Comparison of ENCODE assay signal across 11 mouse cellular contexts in genomic region chr4:135853987-135854546, GRCm38 (mm10). TPM values are rescaled to one million over a fixed set of nuclear protein-coding genes. Genes with fewer than 3 reads are reported as not detected.
DNase-seq lines count a peak whose midpoint lies in the region; ATAC-seq and TF ChIP-seq lines count a peak whose summit lies in the region.
"Had no signal": no experiment of that assay in that cellular context is flagged by ENCODE, and none has a peak within 500 bp of the region (broad histone marks: within the 10 kb centered on the region; RNA-seq: fewer than 3 reads in every experiment).

No protein-coding gene starts in this region.

- ATAC-seq in midbrain, embryonic 11.5 days (ENCODE audit: low FRiP score) = no peak
- no peak for ATAC-seq in midbrain, postnatal 0 days (ENCODE audit: low FRiP score)
- ATAC-seq in neural tube, embryonic 14.5 days (ENCODE audit: low read depth) = no peak

- no peak overlapping the region for H3K27ac ChIP-seq in midbrain, embryonic 11.5 days (ENCODE audit: low read depth, low read length)
- no peak overlapping the region for H3K27ac ChIP-seq in midbrain, postnatal 0 days (ENCODE audit: low read depth, low read length)
- 0 out of 2 replicates have a peak overlapping the region, but pooled peaks have one; percentile 8 for H3K27ac ChIP-seq in neural tube, embryonic 14.5 days (ENCODE audit: low read depth, low read length)

- peaks cover 11% of the 10 kb centered on the region for H3K4me1 ChIP-seq in midbrain, embryonic 11.5 days (ENCODE audit: control insufficient read depth, insufficient read depth, low read length)
- peaks cover 10% of the 10 kb centered on the region for H3K4me1 ChIP-seq in midbrain, postnatal 0 days (ENCODE audit: insufficient read depth, low read length)
- H3K4me1 ChIP-seq in neural tube, embryonic 14.5 days (ENCODE audit: control insufficient read depth, insufficient read depth, low read length) = peaks cover 23% of the 10 kb centered on the region

- no peak overlapping the region for H3K4me3 ChIP-seq in midbrain, embryonic 11.5 days (ENCODE audit: low read depth, low read length)
- no peak overlapping the region for H3K4me3 ChIP-seq in midbrain, postnatal 0 days (ENCODE audit: low read depth, low read length)
- H3K4me3 ChIP-seq in neural tube, embryonic 14.5 days (ENCODE audit: low read depth, low read length) = no peak overlapping the region

- intact Hi-C loops in heart, postnatal 10 days (cut with DNase I) = no loop called here
- intact Hi-C loops in gastrocnemius, postnatal 14 days (cut with DNase I; ENCODE audit: low total_unique reads) = no loop called here

- H3K9me3 ChIP-seq in midbrain, embryonic 11.5 days (ENCODE audit: control insufficient read depth, low read length) = no peaks in the 10 kb centered on the region
- H3K9me3 ChIP-seq in midbrain, postnatal 0 days (ENCODE audit: low read length) = no peaks in the 10 kb centered on the region
- no peaks in the 10 kb centered on the region for H3K9me3 ChIP-seq in neural tube, embryonic 14.5 days (ENCODE audit: control insufficient read depth, low read length)
- H3K9me3 ChIP-seq: limb, embryonic 15.5 days had no signal

- whole genome bisulfite sequencing in midbrain, embryonic 11.5 days = 90% methylated on average over 14 of the region's 14 CpGs
- 87% methylated on average over 14 of the region's 14 CpGs for WGBS in midbrain, postnatal 0 days
- WGBS in neural tube, embryonic 14.5 days = 92% methylated on average over 14 of the region's 14 CpGs

- H3K4me2 ChIP-seq in midbrain, embryonic 11.5 days = no peak overlapping the region
- H3K4me2 ChIP-seq in midbrain, postnatal 0 days (ENCODE audit: low read depth, low read length, poor library complexity, severe bottlenecking) = no peak overlapping the region
- no peak overlapping the region for H3K4me2 ChIP-seq in neural tube, embryonic 14.5 days (ENCODE audit: low read depth, low read length)

- H3K36me3 ChIP-seq in midbrain, embryonic 11.5 days (ENCODE audit: control insufficient read depth, insufficient read depth, low read length) = no peaks in the 10 kb centered on the region
- no peaks in the 10 kb centered on the region for H3K36me3 ChIP-seq in midbrain, postnatal 0 days (ENCODE audit: insufficient read depth, low read length)
- no peaks in the 10 kb centered on the region for H3K36me3 ChIP-seq in neural tube, embryonic 14.5 days (ENCODE audit: control insufficient read depth, insufficient read depth, low read length)
- H3K36me3 ChIP-seq: limb, embryonic 15.5 days had no signal

- peak overlapping the region; percentile 98 for H3K9ac ChIP-seq in midbrain, embryonic 11.5 days (ENCODE audit: low read length)
- H3K9ac ChIP-seq in midbrain, postnatal 0 days (replicated peaks; ENCODE audit: low read length, poor library complexity, severe bottlenecking) = no peak overlapping the region
- no peak overlapping the region for H3K9ac ChIP-seq in neural tube, embryonic 14.5 days (replicated peaks; ENCODE audit: low read depth, low read length)
- H3K9ac ChIP-seq: limb, embryonic 15.5 days had no signal

- no peaks in the 10 kb centered on the region for H3K27me3 ChIP-seq in midbrain, embryonic 11.5 days (ENCODE audit: control insufficient read depth, insufficient read depth, low read length)
- no peaks in the 10 kb centered on the region for H3K27me3 ChIP-seq in midbrain, postnatal 0 days (ENCODE audit: insufficient read depth, low read length)
- H3K27me3 ChIP-seq in neural tube, embryonic 14.5 days (ENCODE audit: control insufficient read depth, insufficient read depth, low read length) = no peaks in the 10 kb centered on the region
- H3K27me3 ChIP-seq: limb, embryonic 15.5 days had no signal

- DNase-seq in heart, adult 11 months = peak; percentile 73
- DNase-seq in heart, postnatal 10 days = no peak
- DNase-seq in midbrain, embryonic 11.5 days (ENCODE audit: low spot score, missing footprints) = no peak
- DNase-seq in midbrain, postnatal 0 days (ENCODE audit: low spot score) = no peak
- DNase-seq in layer of hippocampus, adult 8-10 months (ENCODE audit: low spot score in 2 of 2) = peak; percentile 41 to 44
- DNase-seq in thymus, postnatal 14 days = no peak
- no peak for DNase-seq in gastrocnemius, postnatal 14 days
- DNase-seq: B cell, adult 2 months; heart, postnatal 4 days had no signal

- TF ChIP-seq CTCF in midbrain, postnatal 0 days (IDR thresholded peaks at IDR 0.05) = no peak

RNA-seq across cellular contexts. Expression of gene Srsf10, which starts 1.5 kb away (rescaled TPM):
- 10 to 100 TPM; 61.2 to 64.1 TPM for total RNA-seq in heart, postnatal 10 days (2021)
- polyA plus RNA-seq in midbrain, embryonic 11.5 days (2014; fragmentation: Nextera tagmentation; extraction: Ambion mirVana) = 434 and 444 TPM in 2 replicates
- total RNA-seq in midbrain, postnatal 0 days (2014; rRNA removed) = 66.6 and 92.7 TPM in 2 replicates
- polyA plus RNA-seq in midbrain, postnatal 0 days (2015; fragmentation: Nextera tagmentation; extraction: Ambion mirVana) = 134 and 155 TPM in 2 replicates
- 10 to 100 TPM; 67.9 to 91.9 (median 79.9) TPM for total RNA-seq in layer of hippocampus, adult 8-10 months (2022)
- 219 and 228 TPM in 2 replicates for polyA plus RNA-seq in neural tube, embryonic 14.5 days (2014; fragmentation: Nextera tagmentation; extraction: Ambion mirVana)
- total RNA-seq in gastrocnemius, postnatal 14 days (2021) = 10 to 100 TPM; 30.9 to 33.0 TPM

RNA-seq across cellular contexts. Expression of gene Pnrc2, which starts 19.6 kb away (rescaled TPM):
- total RNA-seq in heart, postnatal 10 days (2021) = 100 to 1,000 TPM in 1 of 2 experiments, 10 to 100 TPM in 1; 99.4 to 105 TPM
- polyA plus RNA-seq in midbrain, embryonic 11.5 days (2014; fragmentation: Nextera tagmentation; extraction: Ambion mirVana) = 258 and 259 TPM in 2 replicates
- 52.6 and 64.4 TPM in 2 replicates for total RNA-seq in midbrain, postnatal 0 days (2014; rRNA removed)
- polyA plus RNA-seq in midbrain, postnatal 0 days (2015; fragmentation: Nextera tagmentation; extraction: Ambion mirVana) = 67.6 and 72.6 TPM in 2 replicates
- total RNA-seq in layer of hippocampus, adult 8-10 months (2022) = 10 to 100 TPM; 47.2 to 86.0 (median 47.7) TPM
- 85.7 and 100 TPM in 2 replicates for polyA plus RNA-seq in neural tube, embryonic 14.5 days (2014; fragmentation: Nextera tagmentation; extraction: Ambion mirVana)
- total RNA-seq in gastrocnemius, postnatal 14 days (2021) = 10 to 100 TPM; 44.3 to 59.3 TPM

RNA-seq across cellular contexts. Expression of gene Cnr2, which starts 41.1 kb away (rescaled TPM):
- total RNA-seq in heart, postnatal 10 days (2021) = under 1 TPM; 0.77 to 0.94 TPM
- polyA plus RNA-seq in midbrain, embryonic 11.5 days (2014; fragmentation: Nextera tagmentation; extraction: Ambion mirVana) = 0.41 and 0.63 TPM in 2 replicates
- total RNA-seq in midbrain, postnatal 0 days (2014; rRNA removed) = 0.19 and 0.55 TPM in 2 replicates
- 0.04 and 0.17 TPM in 2 replicates for polyA plus RNA-seq in midbrain, postnatal 0 days (2015; fragmentation: Nextera tagmentation; extraction: Ambion mirVana)
- total RNA-seq in layer of hippocampus, adult 8-10 months (2022) = under 1 TPM in 3 of 4 experiments, not detected in 1; 0.08 to 0.98 (median 0.92) TPM
- 0.13 and 0.15 TPM in 2 replicates for polyA plus RNA-seq in neural tube, embryonic 14.5 days (2014; fragmentation: Nextera tagmentation; extraction: Ambion mirVana)
- total RNA-seq in gastrocnemius, postnatal 14 days (2021) = under 1 TPM; 0.47 to 0.60 TPM

Comparison
In these comparisons a context has a peak if more than half of its experiments do, and no peak if none do; other contexts are left out.
1. DNase-seq: peak in heart, adult 11 months (single experiment) and layer of hippocampus, adult 8-10 months (2 of 2); none in heart, postnatal 10 days (0 of 2), midbrain, embryonic 11.5 days (single experiment), midbrain, postnatal 0 days (single experiment), thymus, postnatal 14 days (single experiment) and gastrocnemius, postnatal 14 days (single experiment).